Mouse (Mus musculus): Measurements from ENCODE around the gene Prdm4.

The Prdm4 gene

GRCm38 (mm10) chr10:85916498-85917309 lies at the start of gene Prdm4:
TSS of gene Prdm4 (minus strand) at chr10:85917142.
- peak; percentile 96 for DNase-seq (ENCODE audit: low read depth)

- no peak for DNase-seq (ENCODE audit: low read depth)
Measured at GRCm38 (mm10) chr10:85966476-85966875, 49.5 kb upstream of the Prdm4 start.

- DNase-seq (ENCODE audit: low read depth): no peak
Measured at GRCm38 (mm10) chr10:85964316-85964715, 47.4 kb upstream of the Prdm4 start.

GRCm38 (mm10) chr10:85962897-85963296 lies 46.0 kb upstream of the Prdm4 start:
- DNase-seq (ENCODE audit: low read depth): no peak

GRCm38 (mm10) chr10:85957464-85957950 lies 40.6 kb upstream of the Prdm4 start, which contains the start of gene Rtcb:
TSS of gene Rtcb (minus strand) at chr10:85957823.
- peak; percentile 88 for DNase-seq (ENCODE audit: low read depth)

GRCm38 (mm10) chr10:85956871-85957419 lies 40.0 kb upstream of the Prdm4 start:
- no peak for DNase-seq (ENCODE audit: low read depth)

GRCm38 (mm10) chr10:85954429-85954828 lies 37.5 kb upstream of the Prdm4 start:
- DNase-seq (ENCODE audit: low read depth): no peak

- DNase-seq (ENCODE audit: low read depth): no peak
Measured at GRCm38 (mm10) chr10:85953401-85953800, 36.5 kb upstream of the Prdm4 start.

GRCm38 (mm10) chr10:85951765-85952443 lies 35.0 kb upstream of the Prdm4 start:
- DNase-seq (ENCODE audit: low read depth): no peak

- DNase-seq (ENCODE audit: low read depth): no peak
Measured at GRCm38 (mm10) chr10:85948483-85949196, 31.7 kb upstream of the Prdm4 start.

- no peak for DNase-seq (ENCODE audit: low read depth)
Measured at GRCm38 (mm10) chr10:85936280-85936965, 19.5 kb upstream of the Prdm4 start.

- no peak for DNase-seq (ENCODE audit: low read depth)
Measured at GRCm38 (mm10) chr10:85929962-85930361, 13.0 kb upstream of the Prdm4 start.

GRCm38 (mm10) chr10:85929208-85929591 lies 12.3 kb upstream of the Prdm4 start:
- DNase-seq (ENCODE audit: low read depth): no peak

- DNase-seq (ENCODE audit: low read depth): no peak
Measured at GRCm38 (mm10) chr10:85928499-85929207, 11.7 kb upstream of the Prdm4 start.

GRCm38 (mm10) chr10:85927676-85928445 lies 10.9 kb upstream of the Prdm4 start, which contains the start of gene Ascl4:
TSS of gene Ascl4 (plus strand) at chr10:85927681.
- no peak for DNase-seq (ENCODE audit: low read depth)

GRCm38 (mm10) chr10:85879886-85880486 lies 37.0 kb downstream of the Prdm4 start:
- DNase-seq (ENCODE audit: low read depth): no peak

GRCm38 (mm10) chr10:85875812-85876211 lies 41.1 kb downstream of the Prdm4 start:
- no peak for DNase-seq (ENCODE audit: low read depth)

GRCm38 (mm10) chr10:85873861-85874544 lies 42.9 kb downstream of the Prdm4 start:
- no peak for DNase-seq (ENCODE audit: low read depth)

GRCm38 (mm10) chr10:85872479-85872773 lies 44.5 kb downstream of the Prdm4 start:
- no peak for DNase-seq (ENCODE audit: low read depth)
